Mouse (Mus musculus) kidney, adult 2 months (tissue): ENCODE measurements at regions not wholly inside any gene's neighbourhood (a gene's known extent, or its start where the extent isn't known, plus 50 kb on each side); places are given as distances from the start of the nearest gene placed in this dataset.

Experiments
- CTCF ChIP-seq: fragments of 200-500 bp; conservative IDR thresholded peaks from 2 replicates; pipeline ENCODE4 v1.5.1; 2011; ENCODE audit warnings: low read depth, mild to moderate bottlenecking, control low read depth, low read length, moderate library complexity, mixed read lengths; ENCODE audit not compliant: insufficient read depth, insufficient read length
- POLR2A ChIP-seq: fragments of 200-500 bp; IDR thresholded peaks from one replicate; pipeline ENCODE4 v1.6.1; 2011; ENCODE audit warnings: low read depth, low read length, control low read depth

GRCm38 (mm10) chr12:107250747-107251470, 237.5 kb upstream of the 3110018I06Rik start:
- TF ChIP-seq CTCF (no peak), POLR2A (no peak)
